Mouse (Mus musculus): Measurements from ENCODE around the gene Washc4.

The Washc4 gene

GRCm38 (mm10) chr10:83607111-83607510, 63.6 kb downstream of the Washc4 start:
- Histone ChIP-seq H3K4me1 (replicated peaks; ENCODE audit: low read depth, low read length) (0 out of 2 replicates have a peak, but pooled peaks cover 3% of the 10 kb centered on the region), H3K9me3 (ENCODE audit: low read length) (no peaks in the 10 kb centered on the region), H3K27me3 (ENCODE audit: insufficient read depth, low read length) (no peaks in the 10 kb centered on the region), H3K36me3 (ENCODE audit: insufficient read depth, low read length) (peaks cover 87% of the 10 kb centered on the region), H3K4me3 (replicated peaks; ENCODE audit: low read length) (no peak overlapping the region)
- TF ChIP-seq CTCF (conservative IDR thresholded peaks at IDR 0.05; ENCODE audit: low read length) (no peak), NANOG (IDR thresholded peaks at IDR 0.05; ENCODE audit: borderline replicate concordance, low read length) (no peak), POU5F1 (IDR thresholded peaks at IDR 0.05; ENCODE audit: borderline replicate concordance, low read length) (no peak)

GRCm38 (mm10) chr10:83608596-83608995, 65.0 kb downstream of the Washc4 start:
- Histone ChIP-seq H3K4me3 (replicated peaks; ENCODE audit: low read length) (no peak overlapping the region), H3K27me3 (ENCODE audit: insufficient read depth, low read length) (no peaks in the 10 kb centered on the region), H3K36me3 (ENCODE audit: insufficient read depth, low read length) (peaks cover 89% of the 10 kb centered on the region), H3K9me3 (ENCODE audit: low read length) (no peaks in the 10 kb centered on the region), H3K4me1 (replicated peaks; ENCODE audit: low read depth, low read length) (0 out of 2 replicates have a peak, but pooled peaks cover 3% of the 10 kb centered on the region)
- TF ChIP-seq POU5F1 (IDR thresholded peaks at IDR 0.05; ENCODE audit: borderline replicate concordance, low read length) (no peak), CTCF (conservative IDR thresholded peaks at IDR 0.05; ENCODE audit: low read length) (no peak), NANOG (IDR thresholded peaks at IDR 0.05; ENCODE audit: borderline replicate concordance, low read length) (no peak)

GRCm38 (mm10) chr10:83610518-83610917, 67.0 kb downstream of the Washc4 start:
- TF ChIP-seq CTCF (conservative IDR thresholded peaks at IDR 0.05; ENCODE audit: low read length) (no peak), POU5F1 (IDR thresholded peaks at IDR 0.05; ENCODE audit: borderline replicate concordance, low read length) (no peak), NANOG (IDR thresholded peaks at IDR 0.05; ENCODE audit: borderline replicate concordance, low read length) (no peak)
- 0 out of 2 replicates have a peak, but pooled peaks cover 3% of the 10 kb centered on the region for H3K4me1 ChIP-seq (replicated peaks; ENCODE audit: low read depth, low read length)

GRCm38 (mm10) chr10:83611863-83612262, 68.3 kb downstream of the Washc4 start:
- Histone ChIP-seq H3K9me3 (ENCODE audit: low read length) (no peaks in the 10 kb centered on the region), H3K4me1 (replicated peaks; ENCODE audit: low read depth, low read length) (0 out of 2 replicates have a peak, but pooled peaks cover 3% of the 10 kb centered on the region), H3K27me3 (ENCODE audit: insufficient read depth, low read length) (no peaks in the 10 kb centered on the region), H3K36me3 (ENCODE audit: insufficient read depth, low read length) (peaks cover 68% of the 10 kb centered on the region), H3K4me3 (replicated peaks; ENCODE audit: low read length) (no peak overlapping the region)
- no peak for TF ChIP-seq CTCF (conservative IDR thresholded peaks at IDR 0.05; ENCODE audit: low read length)
- TF ChIP-seq POU5F1 (IDR thresholded peaks at IDR 0.05; ENCODE audit: borderline replicate concordance, low read length) = no peak
- TF ChIP-seq NANOG (IDR thresholded peaks at IDR 0.05; ENCODE audit: borderline replicate concordance, low read length) = no peak

More at GRCm38 (mm10) chr10:83610518-83610917, 67.0 kb downstream of the Washc4 start:
- no peaks in the 10 kb centered on the region for H3K27me3 ChIP-seq (ENCODE audit: insufficient read depth, low read length)
- H3K4me3 ChIP-seq (replicated peaks; ENCODE audit: low read length) = no peak overlapping the region
- H3K36me3 ChIP-seq (ENCODE audit: insufficient read depth, low read length) = peaks cover 75% of the 10 kb centered on the region
- no peaks in the 10 kb centered on the region for H3K9me3 ChIP-seq (ENCODE audit: low read length)

- TF ChIP-seq CTCF (conservative IDR thresholded peaks at IDR 0.05; ENCODE audit: low read length) = no peak
- no peak for TF ChIP-seq POU5F1 (IDR thresholded peaks at IDR 0.05; ENCODE audit: borderline replicate concordance, low read length)
- no peak for TF ChIP-seq NANOG (IDR thresholded peaks at IDR 0.05; ENCODE audit: borderline replicate concordance, low read length)
- H3K36me3 ChIP-seq (ENCODE audit: insufficient read depth, low read length) = peaks cover 59% of the 10 kb centered on the region
- H3K9me3 ChIP-seq (ENCODE audit: low read length) = no peaks in the 10 kb centered on the region
- H3K4me1 ChIP-seq (replicated peaks; ENCODE audit: low read depth, low read length) = peaks cover 7% of the 10 kb centered on the region; the same call in 1 of the 2 replicates
- H3K4me3 ChIP-seq (replicated peaks; ENCODE audit: low read length) = no peak overlapping the region
- H3K27me3 ChIP-seq (ENCODE audit: insufficient read depth, low read length) = no peaks in the 10 kb centered on the region
Measured at GRCm38 (mm10) chr10:83612648-83613215, 69.2 kb downstream of the Washc4 start.

- H3K9me3 ChIP-seq (ENCODE audit: low read length) = no peaks in the 10 kb centered on the region
- H3K36me3 ChIP-seq (ENCODE audit: insufficient read depth, low read length) = peaks cover 18% of the 10 kb centered on the region
- TF ChIP-seq POU5F1 (IDR thresholded peaks at IDR 0.05; ENCODE audit: borderline replicate concordance, low read length) (no peak), CTCF (conservative IDR thresholded peaks at IDR 0.05; ENCODE audit: low read length) (peak; percentile 81), NANOG (IDR thresholded peaks at IDR 0.05; ENCODE audit: borderline replicate concordance, low read length) (no peak)
- H3K4me1 ChIP-seq (replicated peaks; ENCODE audit: low read depth, low read length) = peaks cover 37% of the 10 kb centered on the region
- H3K4me3 ChIP-seq (replicated peaks; ENCODE audit: low read length) = no peak overlapping the region
- H3K27me3 ChIP-seq (ENCODE audit: insufficient read depth, low read length) = no peaks in the 10 kb centered on the region
Measured at GRCm38 (mm10) chr10:83617366-83617765, 73.8 kb downstream of the Washc4 start.

- Histone ChIP-seq H3K4me1 (replicated peaks; ENCODE audit: low read depth, low read length) (peaks cover 37% of the 10 kb centered on the region), H3K36me3 (ENCODE audit: insufficient read depth, low read length) (peaks cover 5% of the 10 kb centered on the region), H3K27me3 (ENCODE audit: insufficient read depth, low read length) (no peaks in the 10 kb centered on the region), H3K4me3 (replicated peaks; ENCODE audit: low read length) (no peak overlapping the region), H3K9me3 (ENCODE audit: low read length) (no peaks in the 10 kb centered on the region)
- no peak for TF ChIP-seq POU5F1 (IDR thresholded peaks at IDR 0.05; ENCODE audit: borderline replicate concordance, low read length)
- no peak for TF ChIP-seq CTCF (conservative IDR thresholded peaks at IDR 0.05; ENCODE audit: low read length)
- TF ChIP-seq NANOG (IDR thresholded peaks at IDR 0.05; ENCODE audit: borderline replicate concordance, low read length) = no peak
Measured at GRCm38 (mm10) chr10:83618819-83619440, 75.4 kb downstream of the Washc4 start.

- peaks cover 19% of the 10 kb centered on the region for H3K36me3 ChIP-seq (ENCODE audit: insufficient read depth, low read length)
- no peaks in the 10 kb centered on the region for H3K9me3 ChIP-seq (ENCODE audit: low read length)
- H3K27me3 ChIP-seq (ENCODE audit: insufficient read depth, low read length) = no peaks in the 10 kb centered on the region
- TF ChIP-seq CTCF (conservative IDR thresholded peaks at IDR 0.05; ENCODE audit: low read length) (no peak), NANOG (IDR thresholded peaks at IDR 0.05; ENCODE audit: borderline replicate concordance, low read length) (no peak), POU5F1 (IDR thresholded peaks at IDR 0.05; ENCODE audit: borderline replicate concordance, low read length) (no peak)
- H3K4me3 ChIP-seq (replicated peaks; ENCODE audit: low read length) = peak overlapping the region; percentile 70
- H3K4me1 ChIP-seq (replicated peaks; ENCODE audit: low read depth, low read length) = peaks cover 37% of the 10 kb centered on the region
Measured at GRCm38 (mm10) chr10:83620350-83621055, 77.0 kb downstream of the Washc4 start.

All from E14TG2a.4 (cell line).